Mouse (Mus musculus): ENCODE results near the gene Tm4sf5. TPM values are rescaled to one million over a fixed set of nuclear protein-coding genes. Genes with fewer than 3 reads are reported as not detected.

Tm4sf5 gene
- polyA plus RNA-seq (2014; fragmentation: Nextera tagmentation; extraction: Ambion mirVana), result 0.36 TPM in 1 of 2 replicates, not detected in the other

DNA sequence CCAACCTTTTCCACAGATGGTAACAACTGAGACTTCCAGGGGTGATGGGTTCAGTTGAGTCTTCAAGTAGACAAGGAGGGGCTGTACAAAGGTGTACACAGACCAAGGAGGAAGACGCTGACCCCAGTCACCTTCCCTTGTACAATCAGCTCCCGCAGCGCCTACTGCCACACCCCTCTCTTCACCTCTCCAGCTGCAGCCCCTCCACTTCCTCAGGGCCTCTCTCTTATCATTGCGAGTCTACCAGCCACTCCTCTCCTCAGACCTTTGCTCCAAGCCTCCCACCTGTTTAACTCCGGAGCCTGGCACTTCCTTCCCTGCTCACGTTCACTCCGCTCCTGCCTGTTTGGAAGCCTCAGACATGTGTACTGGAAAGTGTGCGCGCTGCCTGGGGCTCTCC, at the start of gene Tm4sf5:
Gene Tm4sf5, plus strand, starts transcription at position 275 of the 400 bp plus-strand sequence.
- no peak for DNase-seq (ENCODE audit: low spot score)
- Histone ChIP-seq H3K36me3 (replicated peaks; ENCODE audit: control insufficient read depth, insufficient read depth, low read depth, low read length) (no peaks in the 10 kb centered on the region), H3K4me1 (ENCODE audit: control insufficient read depth, insufficient read depth, low read length) (0 out of 2 replicates have a peak, but pooled peaks cover 2% of the 10 kb centered on the region), H3K27ac (replicated peaks; ENCODE audit: low read depth, low read length) (no peak within 1 kb of the TSS), H3K4me3 (ENCODE audit: low read depth, low read length) (no peak within 1 kb of the TSS), H3K27me3 (ENCODE audit: control insufficient read depth, insufficient read depth, low read length) (no peaks in the 10 kb centered on the region), H3K9me3 (replicated peaks; ENCODE audit: control insufficient read depth, low read length) (no peaks in the 10 kb centered on the region), H3K4me2 (ENCODE audit: low read depth, low read length) (no peak within 1 kb of the TSS), H3K9ac (replicated peaks; ENCODE audit: low read length) (no peak within 1 kb of the TSS)
- no peak for ATAC-seq (replicated peaks; ENCODE audit: insufficient number of reproducible peaks, low FRiP score, low TSS enrichment, low read depth)
- 78% methylated on average over 9 of the region's 9 CpGs for WGBS

DNA sequence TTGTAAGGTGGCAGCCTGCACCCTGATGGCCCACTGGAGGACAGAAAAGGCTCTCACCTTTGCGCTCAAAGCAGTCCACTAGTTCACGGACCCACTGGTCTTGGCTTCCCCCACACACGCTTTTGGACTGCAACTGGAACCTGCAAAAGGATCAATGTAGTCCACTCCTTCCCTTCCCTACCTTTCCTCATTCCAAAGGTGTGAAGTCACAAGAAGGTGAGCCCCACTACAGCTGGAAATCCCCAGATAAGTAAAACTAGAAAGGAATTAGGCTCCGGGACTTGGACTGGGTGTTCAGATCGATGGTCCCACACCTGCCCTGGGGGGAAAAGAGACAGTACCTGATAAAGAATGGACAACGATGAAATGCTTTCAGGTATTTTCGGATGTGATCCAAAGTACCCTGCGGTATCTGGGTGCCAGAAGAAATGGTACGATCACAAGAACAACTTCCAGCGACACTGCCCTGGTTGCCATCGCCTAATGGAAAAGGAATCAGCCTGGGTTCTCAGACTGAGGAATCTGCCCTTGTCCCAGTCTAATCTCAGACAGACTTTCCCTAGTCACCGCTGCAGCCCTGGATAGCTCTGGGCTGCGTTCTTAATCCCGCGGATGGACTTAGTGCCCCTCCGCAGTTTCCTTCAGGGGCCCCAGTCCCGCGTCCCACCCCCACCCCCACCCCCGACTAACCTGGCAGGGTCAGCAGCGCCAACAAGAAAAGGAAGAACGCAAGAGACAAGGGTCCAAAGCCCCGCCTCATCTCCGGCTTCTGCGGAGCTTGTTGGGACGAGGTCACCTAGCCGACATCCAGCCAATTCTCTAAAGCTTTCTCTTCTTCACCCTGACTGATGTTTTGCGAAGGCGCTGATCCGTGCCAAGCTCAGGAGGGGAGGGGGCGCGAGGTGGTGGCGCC, 46.1 kb upstream of the Tm4sf5 start, which contains the start of gene Zmynd15:
Gene Zmynd15, plus strand, starts transcription at position 746 of the 913 bp plus-strand sequence.
- peak; percentile 17 for DNase-seq (ENCODE audit: low spot score)
- peaks cover 18% of the 10 kb centered on the region for H3K27me3 ChIP-seq (ENCODE audit: control insufficient read depth, insufficient read depth, low read length)
- no peak within 1 kb of the TSS for H3K27ac ChIP-seq (replicated peaks; ENCODE audit: low read depth, low read length)
- H3K9ac ChIP-seq (replicated peaks; ENCODE audit: low read length), result peak within 1 kb of the TSS; percentile 63
- H3K9me3 ChIP-seq (replicated peaks; ENCODE audit: control insufficient read depth, low read length), result no peaks in the 10 kb centered on the region
- H3K4me2 ChIP-seq (ENCODE audit: low read depth, low read length), result peak within 1 kb of the TSS; percentile 84
- H3K4me3 ChIP-seq (ENCODE audit: low read depth, low read length), result peak within 1 kb of the TSS; percentile 48
- 24% methylated on average over 27 of the region's 32 CpGs for WGBS
- no peak for ATAC-seq (replicated peaks; ENCODE audit: insufficient number of reproducible peaks, low FRiP score, low TSS enrichment, low read depth)
- no peaks in the 10 kb centered on the region for H3K4me1 ChIP-seq (ENCODE audit: control insufficient read depth, insufficient read depth, low read length)
- H3K36me3 ChIP-seq (replicated peaks; ENCODE audit: control insufficient read depth, insufficient read depth, low read depth, low read length), result no peaks in the 10 kb centered on the region

DNA sequence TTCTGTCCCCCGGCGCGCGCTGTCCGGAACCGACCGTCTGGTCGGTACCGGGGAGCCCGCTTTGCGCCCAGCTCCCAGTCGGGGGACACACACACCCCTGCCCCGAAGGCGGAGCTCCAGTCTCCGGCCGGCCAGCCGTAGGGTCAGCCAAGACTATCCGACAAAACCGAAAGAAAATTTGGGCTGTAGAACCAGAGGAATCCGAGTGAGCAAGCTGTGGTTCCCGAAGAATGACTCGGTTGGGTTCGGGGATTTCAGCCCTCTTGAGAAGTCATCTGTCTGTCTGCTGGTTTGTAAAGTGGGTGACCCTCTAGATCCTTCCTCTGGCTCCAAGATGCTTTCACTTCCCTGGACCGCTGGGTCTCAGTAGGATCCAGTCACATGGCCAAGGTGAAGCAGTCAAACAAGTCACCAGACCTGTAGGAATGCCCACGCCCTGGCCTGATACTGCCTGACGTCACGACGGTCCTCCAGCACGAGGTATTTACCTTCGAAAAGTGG, 45.4 kb upstream of the Tm4sf5 start, which contains the start of gene Cxcl16:
Gene Cxcl16, minus strand, starts transcription at position 384 of the 501 bp plus-strand sequence.
- peak within 1 kb of the TSS; percentile 63 for H3K9ac ChIP-seq (replicated peaks; ENCODE audit: low read length)
- DNase-seq (ENCODE audit: low spot score) (peak; percentile 23), ATAC-seq (replicated peaks; ENCODE audit: insufficient number of reproducible peaks, low FRiP score, low TSS enrichment, low read depth) (no peak)
- 5% methylated on average over 30 of the region's 30 CpGs for WGBS
- H3K4me1 ChIP-seq (ENCODE audit: control insufficient read depth, insufficient read depth, low read length), result no peaks in the 10 kb centered on the region
- peak within 1 kb of the TSS; percentile 84 for H3K4me2 ChIP-seq (ENCODE audit: low read depth, low read length)
- no peak within 1 kb of the TSS for H3K27ac ChIP-seq (replicated peaks; ENCODE audit: low read depth, low read length)
- peaks cover 21% of the 10 kb centered on the region for H3K27me3 ChIP-seq (ENCODE audit: control insufficient read depth, insufficient read depth, low read length)
- H3K36me3 ChIP-seq (replicated peaks; ENCODE audit: control insufficient read depth, insufficient read depth, low read depth, low read length), result no peaks in the 10 kb centered on the region
- H3K9me3 ChIP-seq (replicated peaks; ENCODE audit: control insufficient read depth, low read length), result no peaks in the 10 kb centered on the region
- H3K4me3 ChIP-seq (ENCODE audit: low read depth, low read length), result peak within 1 kb of the TSS; percentile 48

DNA sequence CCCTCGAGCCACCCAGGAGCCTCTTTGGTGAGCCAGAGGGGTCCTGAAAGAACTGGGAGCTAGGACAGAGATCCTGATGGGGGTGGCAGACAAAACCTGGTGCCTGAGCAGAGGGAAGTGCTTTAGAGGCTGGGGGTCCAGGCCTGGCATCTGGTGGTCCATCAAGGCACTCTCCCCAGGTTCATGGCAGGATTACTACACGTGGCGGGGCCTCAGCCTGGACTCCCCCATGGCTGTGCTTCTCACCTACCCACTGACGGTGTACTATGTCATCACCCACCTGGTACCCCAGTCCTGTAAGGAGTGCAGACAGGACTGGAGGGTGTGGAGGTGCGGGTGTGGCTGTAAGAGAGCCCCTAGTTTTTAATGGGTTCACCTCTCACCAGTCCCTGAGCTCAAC, 41.1 kb upstream of the Tm4sf5 start:
- Histone ChIP-seq H3K4me2 (ENCODE audit: low read depth, low read length) (no peak overlapping the region), H3K27ac (replicated peaks; ENCODE audit: low read depth, low read length) (no peak overlapping the region), H3K9ac (replicated peaks; ENCODE audit: low read length) (no peak overlapping the region), H3K36me3 (replicated peaks; ENCODE audit: control insufficient read depth, insufficient read depth, low read depth, low read length) (no peaks in the 10 kb centered on the region), H3K27me3 (ENCODE audit: control insufficient read depth, insufficient read depth, low read length) (peaks cover 24% of the 10 kb centered on the region), H3K4me3 (ENCODE audit: low read depth, low read length) (no peak overlapping the region), H3K9me3 (replicated peaks; ENCODE audit: control insufficient read depth, low read length) (no peaks in the 10 kb centered on the region), H3K4me1 (ENCODE audit: control insufficient read depth, insufficient read depth, low read length) (no peaks in the 10 kb centered on the region; the same call in 1 of the 2 replicates)
- DNase-seq (ENCODE audit: low spot score) (no peak), ATAC-seq (replicated peaks; ENCODE audit: insufficient number of reproducible peaks, low FRiP score, low TSS enrichment, low read depth) (no peak)
- WGBS, result 74% methylated on average over 5 of the region's 5 CpGs

DNA sequence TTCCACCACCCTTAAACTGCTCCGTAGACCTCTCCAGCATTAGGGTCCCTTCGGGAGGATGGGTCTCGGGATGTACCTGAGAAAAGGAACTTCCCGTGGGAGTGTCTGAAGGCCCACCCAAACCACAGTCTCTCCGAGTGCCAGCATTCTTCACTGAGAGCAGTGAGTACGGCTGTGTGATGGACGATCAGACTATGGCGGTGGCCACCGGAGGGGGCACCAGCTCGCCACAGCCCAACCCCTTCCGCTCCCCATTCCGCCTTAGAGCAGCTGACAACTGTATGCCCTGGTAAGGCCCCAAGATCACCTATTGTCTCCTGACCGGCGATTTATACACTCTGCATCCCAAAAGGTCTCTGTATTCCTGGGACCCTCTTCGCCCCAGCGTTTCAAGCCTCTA, 39.8 kb upstream of the Tm4sf5 start:
- Histone ChIP-seq H3K4me2 (ENCODE audit: low read depth, low read length) (peak overlapping the region; percentile 2; the same call in 1 of the 2 replicates), H3K36me3 (replicated peaks; ENCODE audit: control insufficient read depth, insufficient read depth, low read depth, low read length) (no peaks in the 10 kb centered on the region), H3K27me3 (ENCODE audit: control insufficient read depth, insufficient read depth, low read length) (peaks cover 18% of the 10 kb centered on the region), H3K4me1 (ENCODE audit: control insufficient read depth, insufficient read depth, low read length) (no peaks in the 10 kb centered on the region; the same call in 1 of the 2 replicates), H3K27ac (replicated peaks; ENCODE audit: low read depth, low read length) (no peak overlapping the region), H3K9ac (replicated peaks; ENCODE audit: low read length) (peak overlapping the region; percentile 2; the same call in 1 of the 2 replicates), H3K9me3 (replicated peaks; ENCODE audit: control insufficient read depth, low read length) (no peaks in the 10 kb centered on the region), H3K4me3 (ENCODE audit: low read depth, low read length) (no peak overlapping the region)
- DNase-seq (ENCODE audit: low spot score), result peak; percentile 6
- no peak for ATAC-seq (replicated peaks; ENCODE audit: insufficient number of reproducible peaks, low FRiP score, low TSS enrichment, low read depth)
- 22% methylated on average over 16 of the region's 16 CpGs for WGBS

DNA sequence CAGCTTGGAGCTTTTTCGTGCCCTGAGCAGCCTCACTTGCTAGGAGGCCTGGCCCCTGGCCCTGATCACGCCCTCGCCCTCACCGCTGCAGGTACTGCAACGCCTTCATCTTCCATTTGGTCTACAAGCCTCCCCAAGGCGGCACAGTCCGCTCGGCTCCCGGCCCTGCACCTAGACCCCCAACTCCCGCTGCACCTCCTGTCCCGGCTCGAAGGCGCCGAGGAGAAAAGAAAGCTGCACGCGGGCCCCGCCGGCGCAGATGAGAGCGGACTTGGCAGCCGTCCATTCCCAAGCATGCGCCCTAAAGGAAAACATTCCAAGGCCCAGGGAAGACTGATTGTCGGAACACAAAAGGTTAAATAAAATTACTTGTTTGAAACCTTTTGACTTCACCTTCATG, 39.2 kb upstream of the Tm4sf5 start:
- Histone ChIP-seq H3K27me3 (ENCODE audit: control insufficient read depth, insufficient read depth, low read length) (peaks cover 13% of the 10 kb centered on the region), H3K4me1 (ENCODE audit: control insufficient read depth, insufficient read depth, low read length) (no peaks in the 10 kb centered on the region; the same call in 1 of the 2 replicates), H3K27ac (replicated peaks; ENCODE audit: low read depth, low read length) (no peak overlapping the region), H3K4me2 (ENCODE audit: low read depth, low read length) (peak overlapping the region; percentile 35), H3K36me3 (replicated peaks; ENCODE audit: control insufficient read depth, insufficient read depth, low read depth, low read length) (no peaks in the 10 kb centered on the region), H3K4me3 (ENCODE audit: low read depth, low read length) (0 out of 2 replicates have a peak overlapping the region, but pooled peaks have one; percentile 17), H3K9ac (replicated peaks; ENCODE audit: low read length) (peak overlapping the region; percentile 37), H3K9me3 (replicated peaks; ENCODE audit: control insufficient read depth, low read length) (no peaks in the 10 kb centered on the region)
- 12% methylated on average over 23 of the region's 23 CpGs for WGBS
- ATAC-seq (replicated peaks; ENCODE audit: insufficient number of reproducible peaks, low FRiP score, low TSS enrichment, low read depth), result no peak
- peak; percentile 15 for DNase-seq (ENCODE audit: low spot score)

DNA sequence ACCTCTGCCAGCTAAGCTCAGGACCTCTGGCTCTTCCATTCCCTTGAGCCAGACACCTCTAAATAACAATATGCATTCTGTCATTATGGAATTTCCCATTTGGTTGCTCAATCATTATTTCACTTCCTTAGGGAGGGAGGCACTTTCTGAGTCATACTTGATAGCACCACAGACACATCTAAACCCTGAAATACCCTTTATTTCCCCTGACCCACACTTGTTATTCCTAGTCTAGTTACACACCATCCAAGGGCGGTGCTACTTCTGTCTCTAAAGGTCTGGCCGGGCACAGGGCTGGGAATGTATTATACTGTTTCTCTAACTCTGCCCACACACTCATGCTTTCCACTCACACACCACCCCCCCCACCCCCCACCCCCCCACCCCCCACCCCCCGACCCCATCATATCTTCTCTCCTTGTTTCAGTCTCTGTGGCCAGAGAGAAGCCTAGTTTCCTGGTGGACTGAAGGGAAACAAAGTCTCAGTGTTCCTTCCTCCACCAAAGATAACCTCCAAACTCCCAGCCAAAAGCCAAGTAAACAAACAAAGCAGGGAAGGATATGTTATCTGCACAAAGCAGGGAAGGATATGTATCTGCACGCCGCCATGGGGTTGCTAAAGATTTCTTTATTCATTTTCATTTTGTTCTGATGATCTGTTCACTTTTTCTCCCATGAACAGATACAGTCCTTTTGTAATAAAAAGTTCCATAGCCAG, 37.0 kb upstream of the Tm4sf5 start:
- Histone ChIP-seq H3K27me3 (ENCODE audit: control insufficient read depth, insufficient read depth, low read length) (peaks cover 11% of the 10 kb centered on the region), H3K9ac (replicated peaks; ENCODE audit: low read length) (no peak overlapping the region), H3K27ac (replicated peaks; ENCODE audit: low read depth, low read length) (no peak overlapping the region), H3K36me3 (replicated peaks; ENCODE audit: control insufficient read depth, insufficient read depth, low read depth, low read length) (no peaks in the 10 kb centered on the region), H3K4me1 (ENCODE audit: control insufficient read depth, insufficient read depth, low read length) (no peaks in the 10 kb centered on the region; the same call in 1 of the 2 replicates), H3K4me3 (ENCODE audit: low read depth, low read length) (no peak overlapping the region), H3K4me2 (ENCODE audit: low read depth, low read length) (no peak overlapping the region), H3K9me3 (replicated peaks; ENCODE audit: control insufficient read depth, low read length) (no peaks in the 10 kb centered on the region)
- ATAC-seq (replicated peaks; ENCODE audit: insufficient number of reproducible peaks, low FRiP score, low TSS enrichment, low read depth), result no peak
- no peak for DNase-seq (ENCODE audit: low spot score)
- WGBS, result 78% methylated on average over 5 of the region's 5 CpGs

All from embryonic facial prominence, embryonic 11.5 days (tissue).